Mouse (Mus musculus): ENCODE measurements around the gene Ralbp1.

GRCm38 (mm10) chr17:65930960-65931359 lies 45.4 kb upstream of the Ralbp1 start:
- TF ChIP-seq CTCF (IDR thresholded peaks at IDR 0.05; ENCODE audit: control insufficient read depth, insufficient read depth, insufficient read length) (no peak), CEBPB (IDR thresholded peaks at IDR 0.05; ENCODE audit: low read depth) (peak; percentile 88), MYOD1 (IDR thresholded peaks at IDR 0.05; ENCODE audit: control insufficient read depth, insufficient read length, low read depth) (no peak), MAX (IDR thresholded peaks at IDR 0.05) (no peak), MYOG (IDR thresholded peaks at IDR 0.05; ENCODE audit: control insufficient read depth, extremely low read depth, insufficient read length) (no peak)
